Mouse (Mus musculus): ENCODE measurements at regions not wholly inside any gene's neighbourhood (a gene's known extent, or its start where the extent isn't known, plus 50 kb on each side); places are given as distances from the start of the nearest gene placed in this dataset.

DNA sequence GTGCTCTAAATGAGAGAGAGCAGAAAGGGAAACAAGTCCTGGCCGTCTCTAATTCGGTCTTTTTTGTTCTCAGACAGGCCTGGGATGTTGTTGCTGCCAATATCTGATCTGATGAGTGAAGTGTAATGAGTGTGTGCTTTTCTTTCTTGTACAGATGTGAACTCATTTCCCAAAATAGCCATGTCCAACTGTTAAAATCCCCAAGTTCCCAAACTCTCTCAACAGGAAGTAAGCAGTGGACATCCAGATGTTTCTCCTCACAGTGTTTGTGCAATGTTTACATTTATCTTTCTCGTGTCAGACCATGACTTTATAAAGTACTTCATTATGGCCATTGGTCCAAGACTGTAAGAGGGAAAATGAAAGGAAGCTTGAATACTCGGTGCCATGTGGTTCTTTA lies 161.5 kb downstream of the Tm2d1 start:
- Histone ChIP-seq H3K4me1 (ENCODE audit: control insufficient read depth, insufficient read depth, insufficient read length, low read length) (no peaks in the 10 kb centered on the region), H3K27ac (replicated peaks; ENCODE audit: low read depth, low read length) (no peak overlapping the region), H3K4me3 (ENCODE audit: insufficient read depth, low read depth, low read length) (no peak overlapping the region)

DNA sequence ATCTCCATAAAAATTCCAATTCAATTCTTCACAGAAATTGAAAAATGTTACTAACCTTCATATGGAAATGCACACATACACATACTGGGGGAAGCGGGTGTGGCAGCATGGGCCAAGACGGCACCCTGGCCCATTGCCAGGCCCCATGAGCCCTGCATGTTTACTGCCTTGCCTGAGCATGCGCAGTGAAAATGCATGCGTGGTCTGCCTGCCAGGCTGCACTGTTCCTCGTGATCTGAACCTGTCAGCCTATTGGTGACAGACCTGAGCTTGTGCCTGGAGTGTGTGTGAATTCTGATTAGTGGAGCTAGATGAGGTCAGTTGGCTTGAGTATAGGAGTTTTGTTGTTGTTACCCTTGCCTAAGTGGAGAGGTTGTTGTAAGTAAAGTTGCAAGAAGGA lies 167.9 kb downstream of the Tm2d1 start:
- Histone ChIP-seq H3K27ac (replicated peaks; ENCODE audit: low read depth, low read length) (no peak overlapping the region), H3K4me1 (ENCODE audit: control insufficient read depth, insufficient read depth, insufficient read length, low read length) (no peaks in the 10 kb centered on the region), H3K4me3 (ENCODE audit: insufficient read depth, low read depth, low read length) (no peak overlapping the region)

DNA sequence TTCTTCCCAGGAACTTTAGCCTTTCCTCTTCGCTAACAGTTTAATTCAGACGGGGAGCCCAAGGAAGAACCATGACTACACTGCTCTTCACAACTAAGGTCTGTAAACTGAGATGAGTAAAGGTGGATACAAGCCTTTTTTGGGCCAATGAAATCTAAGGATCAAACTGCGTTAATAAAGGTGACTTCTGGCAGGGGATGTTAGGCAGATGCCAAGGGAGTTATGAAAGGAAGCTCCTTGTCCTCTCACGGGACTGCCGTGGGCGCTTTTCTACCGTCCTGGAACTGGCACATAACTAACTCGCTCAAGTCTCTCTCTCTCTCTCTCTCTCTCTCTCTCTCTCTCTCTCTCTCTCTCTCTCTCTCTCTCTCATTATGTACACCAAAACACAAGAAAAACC lies 175.7 kb downstream of the Tm2d1 start:
- Histone ChIP-seq H3K27ac (replicated peaks; ENCODE audit: low read depth, low read length) (no peak overlapping the region), H3K4me1 (ENCODE audit: control insufficient read depth, insufficient read depth, insufficient read length, low read length) (no peaks in the 10 kb centered on the region), H3K4me3 (ENCODE audit: insufficient read depth, low read depth, low read length) (no peak overlapping the region)

DNA sequence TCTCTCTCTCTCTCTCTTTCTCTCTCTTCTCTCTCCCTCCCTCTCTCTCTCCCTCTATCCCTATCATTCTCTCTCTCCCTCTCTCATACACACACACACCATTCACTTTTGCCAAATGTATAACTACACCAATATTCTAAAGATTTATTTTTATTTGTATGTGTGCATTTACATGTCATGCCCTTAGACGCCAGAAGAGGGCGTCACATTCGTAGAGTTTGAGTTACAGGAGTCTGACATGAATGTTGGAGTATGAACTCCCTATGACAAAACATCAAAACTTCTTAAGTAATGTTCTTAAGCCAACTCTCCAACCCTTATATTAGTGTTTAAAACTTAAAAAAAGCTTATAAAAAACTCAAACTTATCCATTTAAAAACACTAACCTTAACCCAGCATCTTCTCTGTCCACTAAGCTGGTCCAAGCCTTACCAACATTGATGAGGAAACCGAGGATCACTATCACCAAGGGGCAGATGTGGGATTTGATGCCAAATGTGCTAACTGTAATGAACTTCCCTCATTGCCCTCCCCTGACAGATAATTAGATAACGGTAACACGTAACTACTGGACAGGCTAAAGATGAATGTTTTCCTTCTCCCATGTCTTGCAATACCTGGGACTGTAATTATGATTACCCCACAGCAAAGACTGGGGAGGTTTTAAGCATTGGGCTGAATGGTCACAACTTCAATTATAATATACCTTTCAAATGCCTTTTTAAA lies 176.7 kb downstream of the Tm2d1 start:
- Histone ChIP-seq H3K4me3 (ENCODE audit: insufficient read depth, low read depth, low read length) (no peak overlapping the region), H3K27ac (replicated peaks; ENCODE audit: low read depth, low read length) (no peak overlapping the region), H3K4me1 (ENCODE audit: control insufficient read depth, insufficient read depth, insufficient read length, low read length) (0 out of 2 replicates have a peak, but pooled peaks cover 3% of the 10 kb centered on the region)

DNA sequence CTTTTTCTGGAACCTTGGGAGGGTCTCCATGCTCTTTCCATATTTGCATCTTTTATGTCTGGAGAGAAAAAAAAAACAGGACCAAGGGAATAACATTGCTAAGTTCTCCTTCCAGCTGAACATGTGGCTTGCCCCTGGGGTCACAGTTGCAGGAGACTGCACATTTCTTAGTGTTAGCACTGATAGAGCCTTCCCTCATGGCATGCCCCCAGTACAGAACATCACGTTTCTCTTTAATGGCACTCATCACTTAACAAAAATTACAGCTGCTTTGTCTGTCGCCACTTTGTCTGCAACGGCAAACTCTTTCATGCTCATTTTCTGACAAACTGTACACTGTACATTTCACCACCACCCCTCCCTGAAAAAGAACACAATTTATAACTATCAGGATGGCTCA lies 180.0 kb downstream of the Tm2d1 start:
- no peak overlapping the region for H3K27ac ChIP-seq (replicated peaks; ENCODE audit: low read depth, low read length)
- H3K4me1 ChIP-seq (ENCODE audit: control insufficient read depth, insufficient read depth, insufficient read length, low read length) = 0 out of 2 replicates have a peak, but pooled peaks cover 3% of the 10 kb centered on the region
- H3K4me3 ChIP-seq (ENCODE audit: insufficient read depth, low read depth, low read length) = no peak overlapping the region

DNA sequence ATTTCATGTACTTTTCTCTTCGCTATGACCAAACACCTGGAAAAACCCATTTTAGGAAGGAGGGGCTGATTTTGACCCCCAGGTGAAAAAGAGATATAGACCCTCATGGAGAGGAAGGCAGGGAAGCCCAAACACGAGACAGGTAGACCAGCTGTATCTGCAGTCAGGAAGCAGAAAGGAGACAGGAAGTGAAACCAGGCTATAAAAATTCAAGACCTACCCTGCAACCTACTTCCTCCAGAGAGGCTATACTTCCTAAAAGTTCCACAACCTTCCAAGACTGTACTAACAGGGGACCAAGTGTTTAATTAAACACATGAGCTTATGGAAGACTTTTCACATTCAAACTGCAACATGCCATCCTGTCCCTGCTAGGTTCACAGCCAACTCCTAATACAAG lies 180.9 kb downstream of the Tm2d1 start:
- H3K4me1 ChIP-seq (ENCODE audit: control insufficient read depth, insufficient read depth, insufficient read length, low read length) = 0 out of 2 replicates have a peak, but pooled peaks cover 3% of the 10 kb centered on the region
- no peak overlapping the region for H3K4me3 ChIP-seq (ENCODE audit: insufficient read depth, low read depth, low read length)
- no peak overlapping the region for H3K27ac ChIP-seq (replicated peaks; ENCODE audit: low read depth, low read length)

DNA sequence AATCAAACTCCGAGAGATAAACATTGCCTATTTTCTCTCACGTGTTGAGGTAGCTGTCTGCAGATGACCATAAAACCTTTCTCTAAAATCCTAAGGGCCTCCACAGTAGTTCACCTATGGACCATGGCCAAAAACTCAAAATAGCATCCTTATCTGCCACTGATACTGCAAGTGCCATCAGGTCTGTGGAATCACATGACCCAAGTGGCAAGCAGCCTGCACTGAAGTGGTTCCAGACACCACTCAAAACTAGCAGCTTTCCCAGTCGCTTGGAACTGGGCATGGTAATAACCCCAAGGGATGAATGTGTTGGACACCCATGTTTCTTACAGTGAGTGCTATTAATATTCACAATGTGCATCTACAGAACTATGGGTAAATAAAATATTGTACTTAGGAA lies 182.0 kb downstream of the Tm2d1 start:
- Histone ChIP-seq H3K4me1 (ENCODE audit: control insufficient read depth, insufficient read depth, insufficient read length, low read length) (0 out of 2 replicates have a peak, but pooled peaks cover 3% of the 10 kb centered on the region), H3K27ac (replicated peaks; ENCODE audit: low read depth, low read length) (no peak overlapping the region), H3K4me3 (ENCODE audit: insufficient read depth, low read depth, low read length) (no peak overlapping the region)

DNA sequence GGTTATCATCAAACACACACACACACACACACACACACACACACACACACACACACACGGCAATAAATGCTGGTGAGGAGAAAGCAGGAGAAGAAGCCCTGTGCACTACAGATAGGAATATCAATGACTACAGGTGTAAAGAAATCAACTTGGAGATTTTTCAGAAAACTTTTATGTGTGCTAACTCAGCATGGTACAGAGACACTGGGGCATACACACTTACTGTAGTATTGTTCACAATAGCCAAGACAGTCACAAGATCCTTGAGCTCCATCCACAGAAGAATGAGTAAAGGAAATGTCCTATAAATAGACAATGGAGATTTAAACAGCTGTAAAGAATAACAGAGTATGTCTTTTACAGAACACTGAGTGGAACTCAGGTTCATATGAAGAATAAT lies 182.4 kb downstream of the Tm2d1 start:
- no peak overlapping the region for H3K27ac ChIP-seq (replicated peaks; ENCODE audit: low read depth, low read length)
- H3K4me3 ChIP-seq (ENCODE audit: insufficient read depth, low read depth, low read length) = no peak overlapping the region
- H3K4me1 ChIP-seq (ENCODE audit: control insufficient read depth, insufficient read depth, insufficient read length, low read length) = 0 out of 2 replicates have a peak, but pooled peaks cover 3% of the 10 kb centered on the region

DNA sequence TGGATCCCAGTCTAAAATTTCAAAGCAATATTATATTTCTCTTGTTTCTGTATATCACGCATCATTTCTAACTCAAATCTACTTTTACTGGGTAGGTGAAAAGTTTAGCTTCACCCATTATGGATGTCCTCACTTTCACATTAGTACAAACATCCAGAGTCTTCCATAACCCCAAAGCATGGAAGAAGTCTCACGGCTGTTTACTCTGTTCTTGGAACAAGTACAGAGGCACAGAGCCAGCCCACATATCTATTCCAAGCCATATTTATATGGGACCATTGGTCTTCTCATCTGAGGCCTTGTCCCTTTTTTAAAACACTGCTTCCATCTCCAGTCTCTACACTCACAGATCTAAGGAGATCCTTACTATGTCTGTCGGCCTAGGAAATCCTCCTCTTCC lies 192.8 kb downstream of the Tm2d1 start:
- no peak overlapping the region for H3K27ac ChIP-seq (replicated peaks; ENCODE audit: low read depth, low read length)
- H3K4me1 ChIP-seq (ENCODE audit: control insufficient read depth, insufficient read depth, insufficient read length, low read length) = no peaks in the 10 kb centered on the region
- no peak overlapping the region for H3K4me3 ChIP-seq (ENCODE audit: insufficient read depth, low read depth, low read length)

DNA sequence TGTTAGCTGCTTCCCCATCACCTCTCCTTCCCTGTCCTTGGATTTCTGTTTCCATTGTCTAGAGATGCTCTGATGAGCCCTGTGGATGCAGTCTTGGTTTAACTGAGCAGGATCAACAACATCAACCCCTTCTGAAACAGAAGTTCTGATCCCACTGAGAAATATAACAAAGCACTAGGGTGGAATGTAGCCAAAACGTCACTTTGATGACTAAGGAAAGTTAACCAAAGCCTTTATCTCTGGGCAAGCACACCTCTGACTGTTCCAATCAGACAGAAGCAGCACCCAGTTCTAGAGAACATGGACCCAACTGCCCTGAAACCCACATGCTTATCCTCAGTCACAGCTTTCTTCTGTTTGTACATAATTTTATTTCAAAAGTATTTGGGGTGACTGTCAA lies 193.2 kb downstream of the Tm2d1 start:
- Histone ChIP-seq H3K4me3 (ENCODE audit: insufficient read depth, low read depth, low read length) (no peak overlapping the region), H3K4me1 (ENCODE audit: control insufficient read depth, insufficient read depth, insufficient read length, low read length) (no peaks in the 10 kb centered on the region)

DNA sequence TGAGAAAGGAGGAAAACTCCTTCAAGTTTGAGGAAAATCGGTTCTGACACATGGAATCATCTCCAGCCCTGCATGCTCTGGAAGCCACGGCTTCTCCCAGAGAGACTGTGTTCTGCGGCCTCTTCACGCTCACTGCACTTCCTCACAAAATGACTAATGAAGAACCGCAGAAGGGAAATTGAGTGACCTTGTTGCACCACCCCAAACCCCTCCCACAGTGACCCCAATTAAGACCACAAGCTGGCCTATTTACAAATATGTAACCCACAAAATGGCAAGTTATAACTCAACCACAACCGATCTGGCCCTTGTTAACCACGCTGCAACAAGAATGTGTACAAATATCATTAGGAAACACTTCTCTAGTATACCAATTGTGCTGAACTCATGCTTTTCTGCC lies 194.2 kb downstream of the Tm2d1 start:
- Histone ChIP-seq H3K27ac (replicated peaks; ENCODE audit: low read depth, low read length) (no peak overlapping the region), H3K4me3 (ENCODE audit: insufficient read depth, low read depth, low read length) (no peak overlapping the region), H3K4me1 (ENCODE audit: control insufficient read depth, insufficient read depth, insufficient read length, low read length) (no peaks in the 10 kb centered on the region)

More for the DNA sequence above, 193.2 kb downstream of the Tm2d1 start:
- no peak overlapping the region for H3K27ac ChIP-seq (replicated peaks; ENCODE audit: low read depth, low read length)

DNA sequence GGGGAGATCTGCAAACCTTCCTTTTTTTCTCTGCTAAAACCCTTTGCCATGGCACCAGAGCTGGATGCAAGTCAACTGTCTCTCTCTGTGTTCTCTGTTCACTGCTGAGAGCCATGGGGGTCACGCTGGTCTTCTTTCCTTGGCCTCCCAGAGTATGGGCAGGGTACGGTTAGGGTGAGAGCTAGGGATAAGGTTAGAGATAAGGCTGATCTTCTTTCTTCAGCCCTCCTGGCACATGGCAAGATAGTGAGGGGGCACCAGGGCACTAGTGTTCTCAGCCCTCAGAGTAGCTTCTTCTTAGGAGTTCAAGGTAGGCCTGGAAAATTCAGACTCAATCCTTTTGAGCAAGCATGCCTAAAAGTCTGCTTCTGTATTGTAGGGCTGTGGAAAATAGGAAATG lies 196.1 kb downstream of the Tm2d1 start:
- Histone ChIP-seq H3K4me1 (ENCODE audit: control insufficient read depth, insufficient read depth, insufficient read length, low read length) (no peaks in the 10 kb centered on the region), H3K4me3 (ENCODE audit: insufficient read depth, low read depth, low read length) (no peak overlapping the region), H3K27ac (replicated peaks; ENCODE audit: low read depth, low read length) (no peak overlapping the region)

DNA sequence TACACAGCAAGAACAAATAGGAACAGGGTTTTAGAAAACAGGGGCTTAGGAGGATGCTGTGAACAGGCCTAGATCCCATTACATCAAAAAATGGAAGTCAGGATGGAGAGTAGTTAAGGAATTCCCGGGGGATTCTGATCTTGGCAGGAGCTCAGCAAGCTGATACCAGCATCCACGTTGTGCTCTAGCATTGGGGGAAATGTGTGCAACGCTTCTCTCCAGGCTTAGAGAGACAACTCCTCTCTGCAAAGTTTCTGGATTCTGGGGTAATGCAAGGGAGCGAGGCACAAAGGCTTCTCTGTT lies 201.1 kb downstream of the Tm2d1 start:
- Histone ChIP-seq H3K4me3 (ENCODE audit: insufficient read depth, low read depth, low read length) (no peak overlapping the region), H3K4me1 (ENCODE audit: control insufficient read depth, insufficient read depth, insufficient read length, low read length) (no peaks in the 10 kb centered on the region), H3K27ac (replicated peaks; ENCODE audit: low read depth, low read length) (no peak overlapping the region)

DNA sequence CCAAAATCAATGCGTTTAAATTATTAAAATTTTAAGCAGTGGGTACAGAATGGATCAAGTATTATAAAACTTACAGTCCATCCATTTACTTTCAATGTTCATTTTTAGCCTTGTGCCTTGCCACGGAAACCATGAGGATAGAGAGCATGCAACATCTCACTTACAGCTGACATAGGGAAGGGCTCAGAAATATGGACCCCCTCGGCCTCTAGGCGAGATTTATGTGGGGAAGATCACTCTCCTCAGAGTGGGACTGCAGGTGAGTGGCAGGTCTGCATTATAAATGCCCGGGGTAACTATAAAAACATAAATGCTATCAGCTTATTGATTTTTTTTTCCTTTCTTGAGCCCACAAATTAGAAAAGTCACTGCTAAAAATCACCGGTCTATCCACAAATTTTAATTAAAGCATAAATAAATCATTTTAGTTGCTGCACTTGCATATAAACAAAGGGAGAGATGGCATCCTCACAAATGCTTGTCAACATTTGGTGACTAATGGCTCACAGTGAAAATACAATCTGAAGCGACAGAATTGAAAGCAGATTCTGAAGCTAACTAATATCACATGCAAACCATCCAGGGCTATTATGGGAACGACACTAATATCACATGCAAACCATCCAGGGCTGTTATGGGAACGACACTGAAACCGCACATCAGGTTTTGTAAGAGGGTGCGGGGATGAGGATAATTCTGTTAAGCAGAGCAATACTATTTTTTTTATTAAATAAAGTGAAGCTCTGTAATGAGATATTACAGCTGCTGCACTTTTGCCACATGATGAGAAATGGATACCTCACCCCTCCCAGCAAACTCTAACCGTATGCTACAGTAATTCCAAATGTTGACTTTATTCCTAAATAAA lies 201.7 kb downstream of the Tm2d1 start:
- no peak overlapping the region for H3K27ac ChIP-seq (replicated peaks; ENCODE audit: low read depth, low read length)
- no peak overlapping the region for H3K4me3 ChIP-seq (ENCODE audit: insufficient read depth, low read depth, low read length)
- no peaks in the 10 kb centered on the region for H3K4me1 ChIP-seq (ENCODE audit: control insufficient read depth, insufficient read depth, insufficient read length, low read length)

DNA sequence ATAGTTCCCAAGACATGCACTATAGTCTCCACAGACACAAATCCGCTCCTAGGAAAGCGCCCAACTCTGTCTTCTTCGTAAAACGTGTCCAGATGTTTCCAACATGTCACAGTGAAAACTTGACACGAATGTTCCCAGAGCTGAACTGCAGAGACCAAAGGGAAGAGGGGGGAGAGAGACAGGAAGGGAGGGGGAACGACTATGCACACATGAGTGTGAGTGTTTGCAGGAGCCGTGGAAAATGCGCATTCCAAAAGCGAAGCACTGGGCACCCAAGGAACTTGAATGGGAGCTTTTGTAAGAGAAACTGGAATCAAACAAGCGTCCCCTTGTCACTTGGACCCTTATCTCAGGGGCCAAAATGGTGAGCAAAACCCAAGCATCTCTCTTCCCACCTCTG lies 202.8 kb downstream of the Tm2d1 start:
- Histone ChIP-seq H3K4me3 (ENCODE audit: insufficient read depth, low read depth, low read length) (no peak overlapping the region), H3K4me1 (ENCODE audit: control insufficient read depth, insufficient read depth, insufficient read length, low read length) (no peaks in the 10 kb centered on the region), H3K27ac (replicated peaks; ENCODE audit: low read depth, low read length) (no peak overlapping the region)

Data from brown adipose tissue, adult 24 weeks (tissue).